Mouse (Mus musculus): ENCODE results near the gene Cenpi.

GRCm38 (mm10) chrX:134300219-134300618 lies 7.7 kb upstream of the Cenpi start:
- no peak for TF ChIP-seq CTCF (IDR thresholded peaks at IDR 0.05; ENCODE audit: low read depth, low read length)
- no peak for TF ChIP-seq GATA1 (IDR thresholded peaks at IDR 0.05; ENCODE audit: borderline replicate concordance, low read length)
